Mouse (Mus musculus) E14TG2a.4 (cell line): ENCODE measurements at regions not wholly inside any gene's neighbourhood (a gene's known extent, or its start where the extent isn't known, plus 50 kb on each side); places are given as distances from the start of the nearest gene placed in this dataset.

Experiments used
- CTCF ChIP-seq: conservative IDR thresholded peaks from 2 replicates; pipeline ENCODE4 v1.5.1; 2014; ENCODE audit warnings: low read length
- NANOG ChIP-seq: IDR thresholded peaks from 2 replicates; pipeline ENCODE4 v1.6.1; 2014; ENCODE audit warnings: borderline replicate concordance, low read length, mixed read lengths

DNA sequence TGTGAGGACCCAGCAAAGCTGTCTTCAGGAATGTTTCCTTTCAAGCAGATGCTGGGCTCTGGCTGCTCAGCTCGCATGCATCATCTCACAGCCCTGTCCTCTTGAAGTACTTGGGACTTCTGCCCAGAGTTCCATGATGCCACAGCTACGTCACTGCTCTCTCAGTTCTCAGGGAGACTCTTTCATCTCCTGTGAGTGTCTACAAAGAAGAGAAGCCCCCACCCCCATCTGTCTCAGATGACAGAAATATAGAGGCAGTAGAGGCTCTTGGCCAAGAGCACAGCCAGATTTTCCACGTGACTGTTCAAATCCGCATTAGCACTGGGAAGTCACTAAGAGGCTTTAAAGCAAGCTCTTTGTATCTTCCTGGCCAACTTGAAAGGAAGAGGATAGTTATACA lies 262.1 kb upstream of the Msx2 start:
- TF ChIP-seq CTCF (no peak), NANOG (no peak)
